Mouse (Mus musculus): Measurements from ENCODE around the gene Zfp688. TPM values are rescaled to one million over a fixed set of nuclear protein-coding genes. Genes with fewer than 3 reads are reported as not detected.

Zfp688 gene
- 10 to 100 TPM in 1 of 2 experiments, 1 to 10 TPM in 1; 7.4 to 15.1 TPM for total RNA-seq (2023)

DNA sequence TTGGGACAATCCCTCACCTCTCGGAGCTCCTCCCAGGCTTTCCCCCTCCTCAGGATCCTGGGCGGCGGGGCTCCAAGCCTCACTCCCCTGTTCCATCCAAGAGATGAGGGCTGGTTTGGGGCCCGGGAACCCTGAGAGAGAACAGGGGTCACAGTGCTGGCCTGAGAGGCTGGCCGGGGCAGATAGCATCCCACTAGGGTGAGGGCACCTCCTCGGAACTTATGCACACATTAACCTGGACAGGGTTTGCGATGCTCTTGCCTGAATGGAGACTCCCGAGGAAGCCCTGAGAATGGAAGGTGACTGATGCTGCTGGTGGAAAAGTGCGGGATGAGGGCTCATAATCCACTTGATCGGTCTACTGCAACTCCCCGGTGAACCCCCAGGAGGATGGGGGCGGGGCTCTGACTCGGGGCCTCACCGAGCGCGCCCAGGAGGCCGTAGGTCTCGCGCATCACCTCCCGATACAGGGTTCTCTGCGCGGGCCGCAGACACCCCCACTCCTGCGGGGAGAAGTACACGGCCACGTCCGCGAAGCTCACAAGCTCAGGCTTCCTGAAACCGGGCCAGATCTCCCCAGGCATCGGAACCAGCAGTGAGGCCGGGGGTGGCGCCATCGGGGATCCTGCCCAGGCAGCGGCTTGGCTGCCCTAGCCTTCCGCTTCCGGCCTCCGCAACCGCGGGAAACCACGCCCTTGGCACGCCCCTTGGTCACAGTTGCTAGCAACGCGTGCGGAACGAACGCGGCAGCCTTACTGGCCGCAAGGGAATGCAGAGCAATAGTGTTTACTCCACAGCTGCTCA, at the start of gene Zfp688:
Gene Zfp688, minus strand, starts transcription at position 681 of the 804 bp plus-strand sequence.

DNA sequence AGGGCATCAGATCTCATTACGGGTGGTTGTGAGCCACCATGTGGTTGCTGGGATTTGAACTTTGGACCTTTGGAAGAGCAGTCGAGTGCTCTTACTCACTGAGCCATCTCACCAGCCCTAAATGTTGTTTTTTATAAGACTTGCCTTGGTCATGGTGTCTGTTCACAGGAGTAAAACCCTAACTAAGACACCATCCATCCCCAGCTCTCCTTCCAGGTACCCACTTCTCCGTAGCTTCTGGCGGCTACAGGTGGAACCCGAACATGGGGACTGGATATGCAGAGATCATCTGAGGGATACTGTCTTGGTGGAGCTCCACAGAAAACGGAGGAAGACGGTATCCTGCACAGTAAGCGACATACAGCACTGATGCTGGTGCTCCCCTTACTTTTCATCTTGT, 37.4 kb upstream of the Zfp688 start, which contains the start of gene Prr14:
Gene Prr14, plus strand, starts transcription at position 301 of the 400 bp plus-strand sequence.

DNA sequence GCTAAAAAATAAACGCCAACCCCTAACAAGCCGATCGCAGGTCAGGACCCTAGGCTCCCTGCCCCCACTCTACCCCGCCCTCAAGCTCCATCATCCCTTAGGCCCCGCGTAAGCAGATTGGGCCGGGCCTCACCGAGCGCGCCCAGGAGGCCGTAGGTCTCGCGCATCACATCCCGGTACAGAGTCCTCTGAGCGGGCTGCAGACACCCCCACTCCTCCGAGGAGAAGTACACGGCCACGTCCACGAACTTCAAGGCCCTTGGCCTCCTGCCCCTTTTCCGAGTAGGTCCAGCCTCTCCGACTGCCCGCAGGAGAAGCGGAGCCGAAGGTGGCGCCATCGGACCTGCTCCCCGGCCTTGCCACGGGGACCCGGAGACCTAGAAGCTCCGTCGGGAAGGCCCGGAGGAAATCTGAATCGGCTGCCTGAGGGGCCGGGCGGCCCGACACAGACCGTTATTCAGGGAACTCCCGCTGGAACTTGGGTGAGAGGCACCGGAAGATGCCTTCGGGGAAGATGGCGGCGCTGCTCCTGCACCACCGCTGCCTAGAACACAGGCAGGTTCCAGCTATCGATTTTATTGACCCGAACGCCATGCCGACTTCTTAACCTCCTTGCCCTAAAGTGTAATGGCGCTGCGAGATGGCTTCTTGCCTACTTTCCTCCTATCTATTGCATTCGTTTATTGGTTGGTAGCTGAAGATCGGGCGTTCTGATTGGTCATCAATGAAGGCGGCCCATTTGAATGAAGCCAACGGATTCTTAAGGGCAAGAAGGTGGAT, 26.8 kb upstream of the Zfp688 start, which contains the start of gene Zfp689:
Gene Zfp689, minus strand, starts transcription at position 638 of the 780 bp plus-strand sequence.

DNA sequence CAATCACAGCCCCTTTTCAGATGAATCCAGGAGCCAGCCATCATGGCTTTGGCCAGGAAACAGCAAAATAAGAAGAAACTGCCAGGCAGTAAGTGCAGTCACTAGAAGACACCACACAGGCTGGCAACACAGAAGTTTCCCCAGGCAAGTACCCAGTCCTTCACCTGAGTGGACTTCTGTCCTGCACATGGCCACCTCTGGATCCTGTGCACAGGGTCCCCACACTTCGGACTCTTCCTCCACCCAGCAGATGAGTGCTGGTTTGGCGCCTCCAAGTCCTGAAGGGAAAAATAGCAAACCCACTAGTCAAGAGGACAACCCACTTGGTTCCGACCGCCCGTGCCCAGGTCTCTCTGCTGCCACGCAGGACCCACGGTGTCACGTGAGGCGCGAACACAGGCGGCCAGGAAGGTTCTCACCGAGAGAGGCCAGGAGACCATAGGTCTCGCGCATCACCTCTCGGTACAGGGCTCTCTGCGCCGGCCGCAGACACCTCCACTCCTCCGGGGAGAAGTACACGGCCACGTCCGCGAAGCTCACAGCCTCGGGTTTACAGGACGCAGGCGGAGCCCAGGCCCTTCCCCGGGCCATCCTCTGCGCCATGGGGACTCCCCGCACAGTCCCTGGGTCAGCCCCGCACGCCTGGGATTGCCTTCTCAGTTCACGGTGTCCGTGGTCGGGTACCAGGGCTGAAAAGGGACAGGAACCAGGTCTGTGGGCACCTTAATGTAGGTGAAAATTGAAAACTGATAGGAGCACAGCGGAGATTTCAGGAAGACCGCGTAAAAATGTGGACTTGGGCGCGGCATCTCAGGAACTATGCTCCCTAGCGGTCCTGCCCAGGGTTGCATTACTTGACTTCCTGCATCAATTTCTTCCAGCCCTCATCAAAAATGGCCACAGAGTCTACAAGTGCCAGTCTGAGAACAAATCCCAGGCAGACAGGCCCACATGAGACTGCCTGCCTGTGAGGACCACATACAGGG, 15.6 kb downstream of the Zfp688 start, which contains the start of gene Zfp764:
Gene Zfp764, minus strand, starts transcription at position 821 of the 986 bp plus-strand sequence.

DNA sequence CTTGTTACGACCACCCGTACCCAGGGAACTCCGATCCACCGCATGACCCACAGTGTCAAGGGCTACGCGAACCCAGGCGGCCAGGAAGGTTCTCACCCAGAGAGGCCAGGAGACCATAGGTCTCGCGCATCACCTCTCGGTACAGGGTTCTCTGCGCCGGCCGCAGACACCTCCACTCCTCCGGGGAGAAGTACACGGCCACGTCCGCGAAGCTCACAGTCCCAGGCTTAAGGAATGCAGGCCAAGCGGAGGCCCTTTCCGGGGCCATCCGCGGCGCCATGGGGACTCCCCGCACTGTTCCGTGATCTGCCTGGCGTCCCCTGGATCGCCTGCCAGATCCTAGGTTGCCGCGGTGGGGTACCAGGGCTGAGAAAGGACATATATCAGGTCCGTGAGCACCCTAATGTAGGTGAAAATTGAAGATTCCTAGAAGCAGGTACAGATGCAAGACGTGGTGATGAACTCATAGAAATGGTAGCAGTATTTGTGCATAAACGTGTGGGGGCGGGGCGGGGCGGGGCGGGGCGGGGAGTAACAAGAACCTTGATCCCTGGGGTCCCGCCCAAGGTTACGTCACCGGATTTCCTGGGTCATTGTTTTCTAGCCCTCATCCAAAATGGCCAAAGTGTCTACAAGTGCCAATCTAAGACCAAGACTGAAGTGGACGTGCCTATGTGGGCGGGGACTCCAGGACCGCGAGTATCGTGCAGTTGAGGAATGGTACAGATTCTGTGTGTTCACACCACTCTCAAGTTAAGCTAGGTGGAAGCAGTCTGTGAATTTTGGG, 28.5 kb downstream of the Zfp688 start, which contains the start of gene E430018J23Rik:
Gene E430018J23Rik, minus strand, starts transcription at position 473 of the 787 bp plus-strand sequence.

DNA sequence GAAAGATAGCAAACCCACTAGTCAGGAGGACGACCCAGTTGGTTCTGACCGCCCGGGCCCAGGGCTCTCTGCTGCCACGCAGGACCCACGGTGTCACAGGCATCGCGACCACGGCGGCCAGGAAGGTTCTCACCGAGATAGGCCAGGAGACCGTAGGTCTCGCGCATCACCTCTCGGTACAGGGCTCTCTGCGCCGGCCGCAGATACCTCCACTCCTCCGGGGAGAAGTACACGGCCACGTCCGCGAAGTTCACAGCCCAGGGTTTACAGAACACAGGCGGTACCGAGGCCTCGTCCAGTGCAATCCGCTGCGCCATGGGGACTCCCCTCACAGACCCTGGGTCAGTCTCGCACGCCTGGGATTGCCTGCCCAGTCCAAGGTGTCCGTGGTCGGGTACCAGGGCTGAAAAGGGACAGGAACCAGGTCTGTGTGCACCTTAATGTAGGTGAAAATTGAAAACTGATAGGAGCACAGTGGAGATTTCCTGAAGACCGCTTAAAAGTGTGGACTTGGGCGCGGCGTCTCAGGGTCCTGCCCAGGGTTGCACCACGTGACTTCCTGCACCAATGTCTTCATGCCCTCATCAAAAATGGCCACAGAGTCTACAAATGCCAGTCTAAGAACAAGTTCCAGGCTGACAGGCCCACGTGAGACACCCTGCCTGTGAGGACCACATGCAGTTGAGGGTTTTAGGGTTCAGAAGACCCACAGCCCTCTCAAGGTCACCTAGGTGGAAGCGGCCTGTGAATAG, 35.1 kb downstream of the Zfp688 start, which contains the start of gene 9130019O22Rik:
Gene 9130019O22Rik, minus strand, starts transcription at position 526 of the 752 bp plus-strand sequence.

DNA sequence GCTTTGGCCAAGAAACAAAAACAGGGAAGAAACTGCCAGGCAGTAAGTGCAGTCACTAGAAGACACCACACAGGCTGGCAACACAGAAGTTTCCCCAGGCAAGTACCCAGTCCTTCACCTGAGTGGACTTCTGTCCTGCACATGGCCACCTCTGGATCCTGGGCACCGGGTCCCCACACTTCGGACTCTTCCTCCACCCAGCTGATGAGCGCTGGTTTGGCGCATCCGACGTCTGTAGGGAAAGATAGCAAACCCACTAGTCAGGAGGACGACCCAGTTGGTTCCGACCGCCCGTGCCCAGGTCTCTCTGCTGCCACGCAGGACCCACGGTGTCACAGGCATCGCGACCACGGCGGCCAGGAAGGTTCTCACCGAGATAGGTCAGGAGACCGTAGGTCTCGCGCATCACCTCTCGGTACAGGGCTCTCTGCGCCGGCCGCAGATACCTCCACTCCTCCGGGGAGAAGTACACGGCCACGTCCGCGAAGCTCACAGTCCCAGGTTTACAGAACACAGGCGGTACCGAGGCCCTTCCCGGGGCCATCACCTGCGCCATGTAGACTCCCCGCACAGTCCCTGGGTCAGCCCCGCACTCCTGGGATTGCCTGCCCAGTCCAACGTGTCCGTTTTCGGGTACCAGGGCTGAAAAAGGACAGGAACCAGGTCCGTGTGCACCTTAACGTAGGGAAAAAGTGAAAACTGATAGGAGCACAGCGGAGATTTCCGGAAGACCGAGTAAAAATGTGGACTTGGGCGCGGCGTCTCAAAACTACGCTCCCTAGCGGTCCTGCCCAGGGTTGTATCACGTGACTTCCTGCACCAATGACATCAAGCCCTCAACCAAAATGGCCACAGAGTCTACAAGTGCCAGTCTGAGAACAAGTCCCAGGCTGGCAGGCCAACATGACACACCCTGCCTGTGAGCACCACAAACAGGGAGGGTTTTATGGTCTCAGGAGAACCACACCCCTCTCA, 46.3 kb downstream of the Zfp688 start, which contains the start of gene Zfp747:
Gene Zfp747, minus strand, starts transcription at position 780 of the 975 bp plus-strand sequence.

Other genes with a start within 250 kb of the Zfp688 start
- gene Cd2bp2, start 226.0 kb downstream of the Zfp688 start, total RNA-seq (2023), result 10 to 100 TPM; 52.2 to 60.9 TPM
- 100 to 1,000 TPM in 1 of 2 experiments, 10 to 100 TPM in 1; 94.8 to 106 TPM for gene Tbc1d10b, start 213.6 kb downstream of the Zfp688 start, total RNA-seq (2023)
- gene Mylpf, start 213.2 kb downstream of the Zfp688 start, total RNA-seq (2023), result not detected
- 1 to 10 TPM; 4.5 TPM for gene Zfp553, start 189.0 kb downstream of the Zfp688 start, total RNA-seq (2023)
- gene Sept1, start 188.9 kb downstream of the Zfp688 start, total RNA-seq (2023), result 1 to 10 TPM; 5.4 to 5.5 TPM
- 1 to 10 TPM; 7.0 to 8.8 TPM for gene Zfp771, start 177.8 kb downstream of the Zfp688 start, total RNA-seq (2023)
- gene Dctpp1, start 161.4 kb downstream of the Zfp688 start, total RNA-seq (2023), result 10 to 100 TPM; 15.2 to 17.6 TPM
- 10 to 100 TPM; 66.0 to 73.4 TPM for gene Sephs2, start 148.0 kb downstream of the Zfp688 start, total RNA-seq (2023)
- gene Itgal, start 125.8 kb downstream of the Zfp688 start, total RNA-seq (2023), result 100 to 1,000 TPM; 900 to 916 TPM
- 1 to 10 TPM; 6.1 to 7.0 TPM for gene Zfp768, start 76.5 kb downstream of the Zfp688 start, total RNA-seq (2023)
- 1 to 10 TPM; 8.8 to 9.0 TPM for gene Zfp747, start 46.0 kb downstream of the Zfp688 start, total RNA-seq (2023)
- 1 to 10 TPM; 2.4 TPM for gene 9130019O22Rik, start 34.9 kb downstream of the Zfp688 start, total RNA-seq (2023)
- 1 to 10 TPM; 1.7 to 2.9 TPM for gene E430018J23Rik, start 28.4 kb downstream of the Zfp688 start, total RNA-seq (2023)
- gene Zfp764, start 15.2 kb downstream of the Zfp688 start, total RNA-seq (2023), result 1 to 10 TPM; 5.4 to 6.3 TPM
- 1 to 10 TPM; 2.3 to 3.3 TPM for gene Zfp689, start 27.1 kb upstream of the Zfp688 start, total RNA-seq (2023)
- 100 to 1,000 TPM; 125 to 128 TPM for gene Prr14, start 37.5 kb upstream of the Zfp688 start, total RNA-seq (2023)
- gene Fbrs, start 57.1 kb upstream of the Zfp688 start, total RNA-seq (2023), result 100 to 1,000 TPM; 278 to 299 TPM
- gene Srcap, start 89.9 kb upstream of the Zfp688 start, total RNA-seq (2023), result 100 to 1,000 TPM; 120 to 128 TPM
- 10 to 100 TPM; 21.9 to 24.4 TPM for gene Gm42715, start 97.5 kb upstream of the Zfp688 start, total RNA-seq (2023)
- gene Tmem265, start 139.3 kb upstream of the Zfp688 start, total RNA-seq (2023), result not detected
- gene Phkg2, start 151.3 kb upstream of the Zfp688 start, total RNA-seq (2023), result 10 to 100 TPM; 83.2 to 90.2 TPM
- 1 to 10 TPM in 1 of 2 experiments, not detected in 1; 1.2 TPM for gene Ccdc189, start 166.5 kb upstream of the Zfp688 start, total RNA-seq (2023)
- gene Rnf40, start 166.7 kb upstream of the Zfp688 start, total RNA-seq (2023), result 10 to 100 TPM; 70.9 to 74.4 TPM
- gene Zfp629, start 193.7 kb upstream of the Zfp688 start, total RNA-seq (2023), result 1 to 10 TPM; 4.9 to 6.7 TPM